Mouse (Mus musculus) CD4-positive, CD25-positive, alpha-beta regulatory T cell, adult 4 months (primary cell): Measurements from ENCODE around the gene Dgkh. TPM values are rescaled to one million over a fixed set of nuclear protein-coding genes. Genes with fewer than 3 reads are reported as not detected.

Experiments
- ATAC-seq: one replicate; pipeline ENCODE4 v1.8.0; 2017
- polyA plus RNA-seq, 2 experiments: library from polyadenylated mRNA; unstranded; fragments of 100-300 nt; shearing (Covaris generic); gene quantifications; one replicate each; pipeline ENCODE4 v1.2.1; 2017

Dgkh gene
- polyA plus RNA-seq, 2 experiments from 2014 or later, result 2.6 to 3.0 TPM

DNA sequence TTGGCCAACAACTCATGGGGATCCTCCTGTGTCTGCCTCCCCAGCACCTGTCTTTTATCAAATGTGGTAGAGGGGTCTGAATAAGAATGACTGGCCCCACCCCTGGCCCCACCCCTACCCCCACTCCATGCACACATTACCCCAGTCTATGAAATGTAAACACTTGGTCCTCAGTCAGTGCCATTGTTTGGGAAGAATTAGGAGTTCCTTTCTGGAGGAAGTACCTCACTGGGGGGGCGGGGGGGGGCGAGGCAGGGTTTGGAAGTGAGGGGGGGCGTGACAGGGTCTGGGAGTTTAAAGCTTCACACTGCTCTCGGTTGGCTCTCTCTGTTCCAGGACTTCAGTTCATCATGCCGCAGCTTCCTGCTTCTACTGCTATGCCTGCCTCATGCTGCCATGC, 10.5 kb downstream of the Dgkh start:
- no peak for ATAC-seq

- no peak for ATAC-seq
Observed at GRCm38 (mm10) chr14:78716035-78716434, 16.5 kb downstream of the Dgkh start.

GRCm38 (mm10) chr14:78712565-78713148, 19.9 kb downstream of the Dgkh start:
- peak; percentile 63 for ATAC-seq

- ATAC-seq, result peak; percentile 30
Observed at GRCm38 (mm10) chr14:78710647-78711046, 21.9 kb downstream of the Dgkh start.

GRCm38 (mm10) chr14:78705616-78706015, 27.0 kb downstream of the Dgkh start:
- no peak for ATAC-seq

GRCm38 (mm10) chr14:78703989-78704388, 28.6 kb downstream of the Dgkh start:
- no peak for ATAC-seq

DNA sequence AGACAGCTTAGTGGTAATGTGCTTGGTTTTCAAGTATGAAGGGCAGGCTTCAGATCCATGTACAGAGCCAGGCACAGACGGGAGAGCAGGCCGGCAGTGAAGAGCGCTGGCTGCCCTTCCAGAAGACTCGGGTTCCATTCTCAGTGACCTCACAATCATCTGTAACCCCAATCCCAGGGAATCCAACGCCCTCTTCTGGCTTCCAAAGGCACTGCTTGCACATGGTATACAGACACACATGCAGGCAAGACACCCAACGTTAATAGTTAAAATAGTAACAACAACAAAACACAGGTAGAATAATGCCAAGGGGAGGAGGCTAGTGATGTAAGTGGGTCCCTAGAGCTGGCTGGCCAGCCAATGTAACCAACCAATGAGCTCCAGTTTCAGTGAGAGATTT, 29.2 kb downstream of the Dgkh start:
- no peak for ATAC-seq

DNA sequence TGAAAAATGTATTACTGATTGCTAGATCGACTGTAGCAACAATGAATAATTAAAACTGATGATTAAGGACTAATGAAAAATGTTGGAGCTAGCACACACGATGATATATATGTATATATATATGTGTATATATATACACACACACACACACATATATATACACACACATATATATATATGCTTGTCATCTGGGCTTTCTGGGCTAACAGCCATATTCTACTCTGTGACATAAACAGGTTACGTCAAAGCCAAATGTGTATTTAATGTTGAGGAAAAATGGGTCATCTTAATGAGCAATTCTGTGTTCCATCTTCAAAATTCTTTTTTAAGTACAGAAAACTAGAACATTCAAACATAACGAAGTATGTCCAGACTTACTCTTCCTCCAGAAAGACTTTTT, 30.5 kb downstream of the Dgkh start:
- no peak for ATAC-seq

DNA sequence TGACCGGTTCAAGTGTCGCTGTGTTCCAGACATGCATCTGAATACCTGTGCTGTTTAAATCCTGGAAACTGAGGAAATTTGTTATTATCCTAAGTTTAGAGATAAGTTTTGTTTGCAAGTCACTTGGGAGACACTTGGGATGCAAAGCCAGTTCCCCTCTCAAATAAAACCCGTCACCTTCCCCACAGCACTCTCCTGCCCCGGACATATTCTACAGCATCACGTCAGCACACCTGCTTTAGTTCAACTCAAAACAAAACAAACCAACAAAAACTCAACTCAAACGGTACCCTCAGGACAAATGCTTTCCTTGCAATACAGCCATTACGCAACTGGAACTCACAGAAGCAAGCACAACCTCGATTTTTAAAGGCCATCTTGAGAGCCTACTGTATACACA, 31.1 kb downstream of the Dgkh start:
- ATAC-seq, result no peak

DNA sequence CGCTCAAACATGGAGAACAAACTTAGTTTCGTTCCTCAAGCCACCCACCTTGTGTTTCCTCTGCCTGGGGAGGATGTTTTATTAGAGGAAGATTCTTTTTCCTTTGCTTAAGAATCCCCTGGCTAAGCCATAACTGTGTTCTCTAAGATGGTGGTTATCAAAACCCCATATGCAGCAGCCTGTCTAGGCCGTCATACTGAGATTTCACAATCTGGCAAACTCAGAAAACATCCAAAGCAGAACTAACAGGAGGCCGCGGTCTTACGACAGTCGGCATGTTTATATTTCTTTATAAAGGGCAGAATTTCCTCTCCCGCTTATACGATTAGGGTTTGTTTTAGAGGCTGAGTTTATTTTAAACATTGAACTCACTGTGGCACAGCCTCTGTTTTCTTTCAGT, 31.5 kb downstream of the Dgkh start:
- ATAC-seq, result no peak

- ATAC-seq, result no peak
Observed at GRCm38 (mm10) chr14:78699634-78700033, 32.9 kb downstream of the Dgkh start.

DNA sequence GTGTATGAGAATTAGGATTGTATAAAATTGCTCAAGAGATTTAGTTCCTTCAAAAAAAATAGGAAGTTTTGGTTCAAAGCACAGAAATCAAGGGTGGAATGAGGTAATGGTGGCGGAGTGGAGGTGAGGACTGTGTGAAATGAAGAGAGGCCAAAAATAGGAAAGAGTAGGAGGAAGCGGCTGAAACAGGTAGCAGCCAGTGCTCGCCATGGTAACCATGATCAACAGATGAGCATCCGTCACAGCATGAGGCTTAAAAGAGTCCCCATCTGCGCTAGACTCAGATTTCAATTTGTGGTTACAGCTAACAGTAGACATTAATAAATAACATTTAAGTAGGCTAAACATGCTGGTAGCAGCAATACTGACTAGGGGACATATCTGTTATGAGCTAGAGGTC, 33.4 kb downstream of the Dgkh start:
- peak; percentile 99 for ATAC-seq

DNA sequence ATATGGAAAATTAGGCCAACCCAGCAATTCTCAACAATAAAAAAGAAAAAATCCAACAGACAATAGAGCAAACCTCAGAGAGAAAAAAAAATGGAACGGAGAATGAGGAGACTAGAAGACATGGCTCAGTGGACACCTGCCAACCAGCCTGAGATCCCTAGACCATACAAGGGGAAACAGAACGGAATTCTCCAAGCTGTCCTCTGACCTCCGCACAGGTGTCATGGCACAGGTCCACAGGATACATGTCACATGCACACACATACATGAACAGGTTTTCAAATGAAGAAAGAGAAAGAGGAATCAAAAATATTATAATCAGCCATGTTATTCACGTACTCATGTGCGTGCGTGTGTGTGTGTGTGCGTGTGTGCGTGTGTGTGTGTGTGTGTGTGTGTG, 38.5 kb downstream of the Dgkh start:
- no peak for ATAC-seq

DNA sequence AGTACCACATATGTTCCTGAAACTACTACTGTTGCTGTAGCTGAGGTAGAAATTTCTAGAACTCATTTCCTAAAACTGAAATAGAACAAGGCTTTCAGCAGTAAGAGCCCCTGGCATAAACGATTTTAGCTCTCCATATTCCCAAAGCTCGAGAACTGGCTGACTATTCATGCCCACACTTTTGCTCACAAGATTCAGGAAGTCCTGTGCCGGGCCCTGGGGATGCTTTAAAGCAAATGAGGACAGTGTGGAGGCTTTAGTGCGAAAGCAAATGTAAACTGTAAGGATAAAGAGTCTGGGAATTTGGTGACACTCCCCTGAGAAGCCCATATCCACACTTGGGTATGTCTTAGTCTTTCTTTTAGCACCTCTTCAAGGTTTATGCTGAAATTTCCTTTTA, 40.0 kb downstream of the Dgkh start:
- no peak for ATAC-seq

DNA sequence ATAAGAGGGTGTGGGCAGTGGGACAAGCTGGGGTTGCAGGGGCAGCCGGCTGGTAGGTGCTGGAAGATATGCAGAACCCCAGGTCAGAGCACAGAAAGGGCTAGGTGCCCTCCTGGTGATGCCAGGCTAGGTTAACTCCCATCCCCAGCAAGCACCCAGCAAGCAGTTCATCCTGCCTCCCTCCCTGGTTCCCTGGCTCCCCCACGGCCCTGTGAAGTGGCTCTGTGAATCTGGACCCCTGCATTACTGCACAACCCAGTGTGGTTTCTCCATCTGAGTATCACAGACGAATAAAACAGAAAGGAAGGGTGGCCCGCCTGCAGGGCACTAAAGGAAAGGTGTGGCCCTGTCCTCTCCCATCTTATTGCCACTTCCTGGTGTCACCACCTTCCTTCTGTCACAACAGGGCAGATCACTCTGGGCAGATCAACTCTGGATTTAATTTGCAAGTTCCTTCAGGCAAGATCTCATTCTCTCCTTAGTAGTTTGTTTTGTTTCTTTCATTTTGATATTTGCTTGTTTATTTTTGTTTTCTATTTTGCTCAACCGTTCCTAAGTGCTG, 40.6 kb downstream of the Dgkh start:
- ATAC-seq, result peak; percentile 56

DNA sequence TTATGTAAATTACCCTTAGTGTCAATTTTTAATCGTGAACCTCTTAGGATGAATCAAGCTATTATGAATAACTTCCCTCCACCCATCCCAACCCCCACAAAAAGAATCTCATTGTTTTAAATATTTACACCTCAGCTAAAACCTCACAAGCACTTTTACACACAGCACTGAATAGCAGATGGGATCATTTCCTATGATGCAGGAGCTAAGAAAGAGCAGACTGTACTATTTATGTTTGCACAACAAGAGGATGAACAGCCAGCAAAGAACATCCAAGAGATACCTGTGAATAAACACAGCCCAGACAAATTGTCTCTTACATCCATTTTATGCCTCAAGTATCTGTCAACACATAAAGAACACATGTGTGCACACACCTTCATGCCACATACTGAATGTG, 41.7 kb downstream of the Dgkh start:
- ATAC-seq, result no peak

- no peak for ATAC-seq
Observed at GRCm38 (mm10) chr14:78690387-78690786, 42.2 kb downstream of the Dgkh start.

GRCm38 (mm10) chr14:78689950-78690349, 42.6 kb downstream of the Dgkh start:
- no peak for ATAC-seq

DNA sequence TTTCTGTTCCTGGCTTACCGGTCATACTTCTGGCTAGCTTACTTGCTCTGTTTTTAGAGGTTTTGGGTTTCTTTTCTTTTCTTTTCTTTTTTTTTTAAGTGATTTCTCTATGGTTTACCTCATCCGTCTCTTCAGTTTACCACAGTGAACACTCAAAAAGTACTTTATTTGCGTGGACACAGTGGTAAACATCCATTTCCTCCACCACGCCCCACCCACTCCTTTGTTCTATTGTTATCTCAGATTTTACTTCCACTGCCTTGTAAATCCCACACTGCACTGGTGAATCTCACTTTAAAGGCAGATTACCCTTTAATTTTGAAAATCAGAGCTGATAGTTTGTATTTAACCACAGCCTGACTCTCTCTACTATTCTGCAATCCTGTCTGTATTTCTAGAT, 44.9 kb downstream of the Dgkh start:
- ATAC-seq, result peak; percentile 87

DNA sequence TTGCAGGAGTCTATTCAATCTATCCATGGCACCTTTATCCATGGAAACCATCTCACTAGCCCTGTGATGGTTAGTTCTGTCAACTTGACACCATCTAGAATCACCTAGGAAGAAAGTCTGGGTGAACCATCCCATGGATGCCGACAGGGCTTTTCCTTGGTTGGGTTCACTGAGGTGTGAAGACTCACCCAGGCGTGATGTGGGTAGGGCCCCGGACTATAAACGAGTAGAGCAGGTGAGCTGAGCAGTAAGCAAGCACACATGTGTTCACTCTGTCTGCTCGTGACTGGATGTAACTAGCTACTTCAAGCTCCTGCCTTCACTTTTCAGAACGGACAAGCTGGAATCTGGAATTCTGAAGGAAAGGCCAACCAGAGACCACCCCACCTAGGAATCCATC, 45.9 kb downstream of the Dgkh start:
- no peak for ATAC-seq

GRCm38 (mm10) chr14:78684171-78684570, 48.4 kb downstream of the Dgkh start:
- ATAC-seq, result no peak

DNA sequence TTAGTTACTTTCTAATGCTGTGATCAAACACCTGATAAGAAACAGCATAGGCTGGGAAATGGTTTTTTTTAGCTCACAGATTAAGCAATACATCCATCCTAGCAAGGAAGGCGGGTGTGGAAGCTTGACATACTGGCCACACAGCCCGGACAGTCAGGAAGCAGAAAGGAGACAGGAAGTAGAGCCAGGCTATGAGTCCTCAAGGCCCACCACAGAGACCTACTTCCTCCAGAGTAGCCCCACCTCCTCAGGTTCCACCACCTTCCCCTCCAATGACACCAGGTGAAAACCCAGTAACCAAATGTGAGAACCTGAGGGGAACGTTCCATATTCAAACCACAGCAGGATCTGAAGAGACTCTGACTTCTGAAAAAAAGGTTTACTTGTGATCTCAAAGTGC, 53.6 kb downstream of the Dgkh start:
- peak; percentile 94 for ATAC-seq

- no peak for ATAC-seq
Observed at GRCm38 (mm10) chr14:78677852-78678588, 54.6 kb downstream of the Dgkh start.

DNA sequence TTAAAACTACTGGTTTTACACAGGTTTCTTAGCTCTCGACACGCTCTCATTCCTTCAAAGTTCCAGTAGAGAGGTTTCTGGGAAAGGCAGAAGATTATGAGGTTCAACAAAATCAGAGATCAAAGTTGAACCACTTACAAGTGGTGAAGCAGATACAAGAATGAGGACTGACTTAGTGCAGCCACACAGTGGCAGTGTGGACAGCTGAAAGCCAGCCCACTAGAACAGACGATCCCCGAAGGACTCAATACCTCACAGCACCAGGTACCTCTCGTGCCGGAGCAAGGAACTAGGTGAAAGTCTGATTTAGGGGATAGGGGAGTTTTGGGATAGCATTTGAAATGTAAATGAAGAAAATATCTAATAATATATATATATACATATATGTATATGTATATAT, 56.1 kb downstream of the Dgkh start:
- ATAC-seq, result no peak
